Mouse (Mus musculus): Measurements from ENCODE around the gene Fnbp1l. TPM values are rescaled to one million over a fixed set of nuclear protein-coding genes. Genes with fewer than 3 reads are reported as not detected.
A peak's percentile ranks its signal among the peaks of the same experiment; 100 is the strongest.

The Fnbp1l gene
- polyA plus RNA-seq, 1 experiment from 2014 or later: 46.4 TPM

DNA sequence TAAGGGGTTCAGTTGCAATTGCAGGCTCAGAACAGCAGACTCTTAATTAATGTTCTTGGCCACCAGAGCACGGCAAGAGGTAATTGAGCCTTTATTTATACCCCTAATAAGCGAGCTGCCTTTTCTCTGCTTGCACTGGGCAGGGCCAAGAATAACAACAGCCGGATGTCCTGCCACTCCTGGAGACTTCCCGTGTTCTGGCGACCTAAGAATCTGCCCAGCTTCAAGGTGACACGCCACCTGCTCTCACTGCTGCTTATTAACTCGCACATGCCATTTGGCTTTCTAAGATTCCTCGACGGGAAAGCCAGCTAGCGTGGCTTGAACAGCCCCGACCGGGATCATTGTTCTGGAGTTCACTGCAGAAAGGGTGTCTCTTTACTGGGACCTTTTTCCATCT is 15.7 kb upstream of the Fnbp1l start:
- peak overlapping the region; percentile 41 for H3K27ac ChIP-seq (ENCODE audit: low read length)
- 24% methylated on average over 12 of the region's 12 CpGs for WGBS
- H3K36me3 ChIP-seq (ENCODE audit: control insufficient read depth, insufficient read depth, low read length): no peaks in the 10 kb centered on the region
- H3K9me3 ChIP-seq (ENCODE audit: control insufficient read depth, low read length): no peaks in the 10 kb centered on the region
- H3K4me3 ChIP-seq (ENCODE audit: low read length): no peak overlapping the region
- no peak overlapping the region for H3K4me2 ChIP-seq (ENCODE audit: low read depth, low read length)
- H3K4me1 ChIP-seq (replicated peaks; ENCODE audit: control insufficient read depth, insufficient read depth, low read length): peaks cover 9% of the 10 kb centered on the region; the same call in 1 of the 2 replicates
- no peaks in the 10 kb centered on the region for H3K27me3 ChIP-seq (ENCODE audit: control insufficient read depth, insufficient read depth, low read depth, low read length)
- ATAC-seq (ENCODE audit: low read depth): peak; percentile 55
- H3K9ac ChIP-seq (ENCODE audit: low read length): no peak overlapping the region

DNA sequence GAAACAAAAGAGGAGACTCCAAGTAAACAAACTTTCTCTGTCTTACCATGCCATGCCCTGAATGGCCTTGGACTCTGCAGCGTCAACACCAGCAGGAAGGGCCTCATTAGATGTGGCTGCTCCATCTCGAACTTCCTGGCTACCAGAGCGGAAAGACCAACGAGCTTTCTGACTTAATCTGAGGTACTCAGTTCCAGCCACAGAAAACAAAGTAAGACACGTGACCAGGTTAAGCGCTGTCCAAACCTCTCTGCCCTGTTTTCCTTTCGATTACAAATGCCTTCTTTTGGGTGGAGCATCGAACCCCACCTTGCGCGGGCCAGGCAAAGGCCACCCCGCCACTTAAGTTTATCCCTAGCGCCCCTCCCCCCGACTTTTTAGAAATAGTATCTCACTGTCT is 10.1 kb upstream of the Fnbp1l start:
- WGBS: 11% methylated on average over 13 of the region's 13 CpGs
- H3K27ac ChIP-seq (ENCODE audit: low read length): peak overlapping the region; percentile 71; the same call in 1 of the 2 replicates
- peak overlapping the region; percentile 57 for H3K4me2 ChIP-seq (ENCODE audit: low read depth, low read length)
- H3K4me3 ChIP-seq (ENCODE audit: low read length): peak overlapping the region; percentile 36
- 0 out of 2 replicates have a peak, but pooled peaks cover 2% of the 10 kb centered on the region for H3K4me1 ChIP-seq (replicated peaks; ENCODE audit: control insufficient read depth, insufficient read depth, low read length)
- H3K36me3 ChIP-seq (ENCODE audit: control insufficient read depth, insufficient read depth, low read length): no peaks in the 10 kb centered on the region
- H3K9ac ChIP-seq (ENCODE audit: low read length): no peak overlapping the region
- H3K9me3 ChIP-seq (ENCODE audit: control insufficient read depth, low read length): no peaks in the 10 kb centered on the region
- ATAC-seq (ENCODE audit: low read depth): peak; percentile 85
- no peaks in the 10 kb centered on the region for H3K27me3 ChIP-seq (ENCODE audit: control insufficient read depth, insufficient read depth, low read depth, low read length)

DNA sequence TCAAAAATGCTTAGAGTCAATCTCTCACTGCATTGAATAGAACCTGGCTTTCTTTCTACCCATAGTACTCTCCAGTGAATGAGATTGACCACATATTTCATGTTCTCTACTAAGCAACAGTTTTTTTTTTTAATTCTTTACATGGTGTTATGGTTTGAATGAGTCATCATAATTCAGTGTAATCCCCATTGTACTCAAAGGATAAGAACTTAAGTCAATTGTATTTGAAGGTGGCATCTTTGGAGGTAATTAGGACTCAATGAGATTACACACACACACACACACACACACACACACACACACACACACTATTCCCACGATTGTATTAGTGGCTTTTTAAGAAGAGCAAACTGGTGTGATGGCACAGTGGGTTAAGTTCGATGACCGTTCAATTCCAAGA is 9.4 kb upstream of the Fnbp1l start:
- ATAC-seq (ENCODE audit: low read depth): no peak
- Histone ChIP-seq H3K36me3 (ENCODE audit: control insufficient read depth, insufficient read depth, low read length) (no peaks in the 10 kb centered on the region), H3K27ac (ENCODE audit: low read length) (no peak overlapping the region), H3K4me3 (ENCODE audit: low read length) (no peak overlapping the region), H3K4me1 (replicated peaks; ENCODE audit: control insufficient read depth, insufficient read depth, low read length) (peaks cover 8% of the 10 kb centered on the region; the same call in 1 of the 2 replicates), H3K27me3 (ENCODE audit: control insufficient read depth, insufficient read depth, low read depth, low read length) (no peaks in the 10 kb centered on the region), H3K4me2 (ENCODE audit: low read depth, low read length) (no peak overlapping the region), H3K9me3 (ENCODE audit: control insufficient read depth, low read length) (no peaks in the 10 kb centered on the region), H3K9ac (ENCODE audit: low read length) (no peak overlapping the region)
- WGBS: 60% methylated on average over 3 of the region's 3 CpGs

DNA sequence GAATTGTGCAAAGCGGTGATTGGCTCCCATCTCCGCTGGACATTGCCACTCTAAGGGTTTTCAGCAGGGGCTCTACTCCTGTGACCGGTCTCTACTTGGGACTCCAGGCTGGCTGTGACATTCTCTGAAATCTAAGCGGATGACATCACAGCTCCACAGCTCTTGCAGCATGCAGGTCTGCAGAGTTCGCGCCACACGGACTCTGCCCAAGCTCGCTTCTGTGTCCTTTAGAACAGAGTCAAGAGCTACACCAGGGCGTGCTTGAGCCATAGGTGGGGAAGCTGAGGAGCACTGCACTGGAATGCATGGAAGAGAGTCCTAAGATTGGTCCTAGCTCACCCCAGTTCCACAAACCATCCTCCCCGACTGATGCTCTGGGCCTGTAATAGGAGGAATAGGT is 9.0 kb upstream of the Fnbp1l start:
- Histone ChIP-seq H3K4me1 (replicated peaks; ENCODE audit: control insufficient read depth, insufficient read depth, low read length) (peaks cover 8% of the 10 kb centered on the region; the same call in 1 of the 2 replicates), H3K9ac (ENCODE audit: low read length) (no peak overlapping the region), H3K27me3 (ENCODE audit: control insufficient read depth, insufficient read depth, low read depth, low read length) (no peaks in the 10 kb centered on the region), H3K9me3 (ENCODE audit: control insufficient read depth, low read length) (no peaks in the 10 kb centered on the region), H3K4me3 (ENCODE audit: low read length) (no peak overlapping the region), H3K4me2 (ENCODE audit: low read depth, low read length) (no peak overlapping the region), H3K27ac (ENCODE audit: low read length) (no peak overlapping the region), H3K36me3 (ENCODE audit: control insufficient read depth, insufficient read depth, low read length) (no peaks in the 10 kb centered on the region)
- no peak for ATAC-seq (ENCODE audit: low read depth)
- WGBS: 88% methylated on average over 10 of the region's 10 CpGs

DNA sequence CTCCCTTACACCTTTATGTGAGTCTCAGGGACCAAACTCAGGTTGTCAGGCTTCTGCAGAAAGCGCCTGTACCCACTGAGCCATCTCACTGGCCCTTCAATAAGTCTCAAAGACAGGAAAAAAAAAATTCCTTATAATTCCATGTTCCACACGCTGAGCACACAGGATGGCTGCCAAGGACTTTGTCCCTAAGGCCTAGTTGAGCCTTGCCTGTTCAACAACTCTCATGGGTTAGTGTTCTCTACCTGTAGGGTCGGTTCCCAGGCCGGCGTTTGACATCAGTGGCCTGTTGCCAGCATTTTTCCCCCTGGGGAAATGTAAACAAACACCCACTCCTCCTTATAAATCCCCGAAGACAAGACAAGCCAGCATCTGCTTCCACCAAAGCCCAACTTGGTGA is 8.3 kb upstream of the Fnbp1l start:
- Histone ChIP-seq H3K27me3 (ENCODE audit: control insufficient read depth, insufficient read depth, low read depth, low read length) (no peaks in the 10 kb centered on the region), H3K4me3 (ENCODE audit: low read length) (no peak overlapping the region), H3K4me1 (replicated peaks; ENCODE audit: control insufficient read depth, insufficient read depth, low read length) (peaks cover 8% of the 10 kb centered on the region; the same call in 1 of the 2 replicates), H3K4me2 (ENCODE audit: low read depth, low read length) (no peak overlapping the region), H3K36me3 (ENCODE audit: control insufficient read depth, insufficient read depth, low read length) (no peaks in the 10 kb centered on the region), H3K9me3 (ENCODE audit: control insufficient read depth, low read length) (no peaks in the 10 kb centered on the region), H3K9ac (ENCODE audit: low read length) (no peak overlapping the region), H3K27ac (ENCODE audit: low read length) (no peak overlapping the region)
- ATAC-seq (ENCODE audit: low read depth): no peak
- 76% methylated on average over 6 of the region's 6 CpGs for WGBS

DNA sequence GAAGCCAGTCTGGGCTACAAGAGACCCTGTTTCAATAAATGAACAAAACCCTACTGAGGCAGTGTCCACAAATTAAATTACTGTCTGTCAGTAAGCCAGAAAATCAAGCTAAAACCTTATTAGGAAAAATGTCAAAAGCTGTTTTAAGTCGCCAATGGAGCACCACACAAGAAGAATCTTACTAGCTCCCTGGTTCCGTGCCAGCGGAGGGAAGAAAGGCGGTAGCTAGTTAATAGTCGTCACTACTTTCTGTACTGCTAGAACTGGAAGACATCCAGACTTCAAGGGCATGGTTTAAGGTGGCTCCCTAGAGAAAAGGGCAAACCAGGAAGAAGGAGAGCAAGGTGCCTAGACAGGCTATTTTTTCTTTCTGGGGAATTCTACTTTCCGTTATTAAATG is 5.1 kb upstream of the Fnbp1l start:
- Histone ChIP-seq H3K4me1 (replicated peaks; ENCODE audit: control insufficient read depth, insufficient read depth, low read length) (peaks cover 8% of the 10 kb centered on the region; the same call in 1 of the 2 replicates), H3K27ac (ENCODE audit: low read length) (no peak overlapping the region), H3K9ac (ENCODE audit: low read length) (no peak overlapping the region), H3K27me3 (ENCODE audit: control insufficient read depth, insufficient read depth, low read depth, low read length) (no peaks in the 10 kb centered on the region), H3K9me3 (ENCODE audit: control insufficient read depth, low read length) (no peaks in the 10 kb centered on the region), H3K4me3 (ENCODE audit: low read length) (no peak overlapping the region), H3K4me2 (ENCODE audit: low read depth, low read length) (no peak overlapping the region), H3K36me3 (ENCODE audit: control insufficient read depth, insufficient read depth, low read length) (no peaks in the 10 kb centered on the region)
- peak; percentile 24; the same call in 1 of the 2 replicates for ATAC-seq (ENCODE audit: low read depth)
- 24% methylated on average over 6 of the region's 6 CpGs for WGBS

DNA sequence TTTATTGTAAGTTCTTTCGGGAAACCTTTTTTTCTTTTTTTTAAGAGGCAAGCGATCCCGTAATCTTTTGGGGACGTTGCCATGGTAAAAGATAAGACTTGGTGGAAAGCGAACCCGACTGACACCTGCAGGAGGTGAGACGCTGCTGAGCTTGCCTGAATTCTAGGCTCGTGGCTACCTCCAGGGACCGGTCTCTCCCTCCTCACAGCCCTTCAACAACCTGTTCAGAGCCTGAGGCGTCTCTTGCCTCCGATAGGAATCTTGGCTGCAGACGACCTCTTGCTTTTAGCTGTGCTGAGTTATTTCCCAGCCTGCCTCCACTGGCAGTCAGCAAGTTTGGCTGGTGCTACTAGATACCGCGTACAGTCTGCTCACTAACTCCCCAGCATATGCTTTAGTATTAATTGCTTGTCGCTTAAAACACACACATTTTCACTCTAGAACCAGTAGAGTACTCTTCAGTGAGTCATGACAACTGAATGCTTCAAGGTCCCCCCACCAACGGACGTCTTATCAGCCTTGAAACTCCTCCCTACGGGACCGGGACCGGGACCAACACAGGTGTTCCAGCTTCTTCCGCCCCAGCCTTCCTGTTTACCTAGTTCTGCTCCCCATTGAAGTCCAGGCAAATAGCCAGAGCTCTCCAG is 893 bp upstream of the Fnbp1l start:
- Histone ChIP-seq H3K27ac (ENCODE audit: low read length) (peak overlapping the region; percentile 97), H3K4me1 (replicated peaks; ENCODE audit: control insufficient read depth, insufficient read depth, low read length) (peaks cover 17% of the 10 kb centered on the region), H3K27me3 (ENCODE audit: control insufficient read depth, insufficient read depth, low read depth, low read length) (no peaks in the 10 kb centered on the region), H3K4me3 (ENCODE audit: low read length) (peak overlapping the region; percentile 95), H3K36me3 (ENCODE audit: control insufficient read depth, insufficient read depth, low read length) (no peaks in the 10 kb centered on the region), H3K9me3 (ENCODE audit: control insufficient read depth, low read length) (no peaks in the 10 kb centered on the region), H3K9ac (ENCODE audit: low read length) (peak overlapping the region; percentile 99), H3K4me2 (ENCODE audit: low read depth, low read length) (peak overlapping the region; percentile 69)
- WGBS: 1% methylated on average over 21 of the region's 21 CpGs
- ATAC-seq (ENCODE audit: low read depth): peak; percentile 36

DNA sequence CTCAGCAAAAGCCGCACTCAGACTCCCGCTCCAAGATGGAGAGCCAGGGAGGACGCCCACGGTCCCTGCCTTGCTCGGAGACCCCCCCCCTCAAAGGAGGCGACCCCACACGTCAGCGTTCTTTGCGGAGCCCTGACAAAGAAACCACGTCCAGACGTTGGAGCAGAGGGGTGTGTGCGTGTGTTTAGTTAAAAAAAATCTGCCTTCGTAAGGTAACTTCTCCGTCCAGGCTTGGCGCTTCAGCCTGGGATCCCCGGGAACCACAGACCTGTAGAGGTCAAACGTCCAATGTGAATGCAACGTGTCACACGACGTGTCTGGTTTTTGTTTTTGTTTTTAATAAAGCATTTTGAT is 393 bp upstream of the Fnbp1l start:
- Histone ChIP-seq H3K4me1 (replicated peaks; ENCODE audit: control insufficient read depth, insufficient read depth, low read length) (peaks cover 16% of the 10 kb centered on the region), H3K27ac (ENCODE audit: low read length) (peak overlapping the region; percentile 97), H3K4me3 (ENCODE audit: low read length) (peak overlapping the region; percentile 95), H3K4me2 (ENCODE audit: low read depth, low read length) (peak overlapping the region; percentile 69), H3K9ac (ENCODE audit: low read length) (peak overlapping the region; percentile 99), H3K9me3 (ENCODE audit: control insufficient read depth, low read length) (no peaks in the 10 kb centered on the region), H3K36me3 (ENCODE audit: control insufficient read depth, insufficient read depth, low read length) (no peaks in the 10 kb centered on the region), H3K27me3 (ENCODE audit: control insufficient read depth, insufficient read depth, low read depth, low read length) (no peaks in the 10 kb centered on the region)
- ATAC-seq (ENCODE audit: low read depth): peak; percentile 44
- WGBS: under 1% methylated on average over 20 of the region's 20 CpGs

DNA sequence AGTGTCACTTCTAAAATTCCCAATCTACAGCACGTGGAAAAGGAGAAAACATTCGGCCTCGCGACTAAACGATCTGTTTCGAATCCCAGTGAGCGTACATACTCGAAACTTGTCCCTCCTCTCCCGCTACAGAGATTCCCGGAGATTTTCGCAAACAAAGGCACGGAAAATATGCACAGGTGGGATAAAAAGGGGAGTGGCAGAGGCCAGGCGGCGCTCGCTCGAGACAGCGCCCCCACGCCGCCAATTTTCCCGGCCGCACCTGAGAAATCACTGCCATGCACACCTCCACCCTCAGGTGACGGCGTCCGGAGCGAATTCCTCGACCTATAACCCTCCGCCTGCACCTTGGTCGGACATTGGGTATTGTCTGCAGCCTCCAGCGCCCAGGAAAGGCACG is 1.1 kb downstream of the Fnbp1l start:
- Histone ChIP-seq H3K9ac (ENCODE audit: low read length) (peak overlapping the region; percentile 99), H3K36me3 (ENCODE audit: control insufficient read depth, insufficient read depth, low read length) (no peaks in the 10 kb centered on the region), H3K4me3 (ENCODE audit: low read length) (peak overlapping the region; percentile 95), H3K4me2 (ENCODE audit: low read depth, low read length) (peak overlapping the region; percentile 69), H3K4me1 (replicated peaks; ENCODE audit: control insufficient read depth, insufficient read depth, low read length) (peaks cover 12% of the 10 kb centered on the region), H3K9me3 (ENCODE audit: control insufficient read depth, low read length) (no peaks in the 10 kb centered on the region), H3K27ac (ENCODE audit: low read length) (peak overlapping the region; percentile 97), H3K27me3 (ENCODE audit: control insufficient read depth, insufficient read depth, low read depth, low read length) (no peaks in the 10 kb centered on the region)
- WGBS: under 1% methylated on average over 30 of the region's 30 CpGs
- peak; percentile 13; the same call in 1 of the 2 replicates for ATAC-seq (ENCODE audit: low read depth)

Measured in lung, embryonic 16.5 days (tissue).